Mouse (Mus musculus) testis, adult 10 weeks (tissue): Measurements from ENCODE around the gene Reps1. TPM values are rescaled to one million over a fixed set of nuclear protein-coding genes. Genes with fewer than 3 reads are reported as not detected.

Experiments used
- polyA plus RNA-seq: library from polyadenylated mRNA; stranded (reverse); fragments of 350-450 nt; fragmentation: Illumina TruSeq; extraction: RNeasy Lipid Tissue Mini Kit (QIAGEN cat#74804); gene quantifications from one replicate; pipeline ENCODE4 v1.2.3, GENCODE M21; 2014; ENCODE audit warnings: low read depth, low replicate concordance

Reps1 gene
- polyA plus RNA-seq, result 40.4 TPM

DNA sequence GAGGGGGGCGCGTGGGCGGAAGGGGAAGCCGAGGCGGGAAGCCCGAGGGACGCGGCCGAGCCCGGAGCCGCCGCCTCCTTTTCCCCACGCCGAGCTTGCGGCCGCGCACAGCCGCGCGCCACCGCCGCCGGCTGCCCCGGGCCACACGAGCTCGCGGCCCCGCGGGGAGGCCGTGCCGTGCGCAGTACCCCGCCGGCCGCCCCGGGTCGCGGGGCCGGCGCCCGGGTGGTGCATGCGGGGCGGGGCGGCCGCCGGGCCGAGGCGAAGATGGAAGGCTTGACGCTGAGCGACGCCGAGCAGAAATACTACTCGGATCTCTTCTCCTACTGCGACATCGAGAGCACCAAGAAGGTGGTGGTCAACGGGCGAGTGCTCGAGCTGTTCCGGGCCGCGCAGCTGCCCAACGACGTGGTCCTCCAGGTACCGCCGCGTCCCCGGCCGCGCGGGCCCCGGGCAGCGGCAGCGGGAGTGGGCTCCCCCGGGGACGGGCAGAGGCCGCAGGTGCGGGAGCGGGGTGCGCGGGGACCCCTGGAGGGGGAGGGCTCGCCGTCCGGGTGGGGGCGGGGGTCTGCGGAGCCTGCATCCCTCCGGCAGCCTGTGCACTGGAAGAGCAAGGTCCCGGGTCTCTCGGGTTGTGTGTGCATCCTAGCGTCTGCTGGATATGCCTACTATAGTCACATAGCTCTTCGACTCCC lies at the start of gene Reps1:
Reps1 (plus strand) TSS at position 166 of the 695 bp plus-strand sequence.

DNA sequence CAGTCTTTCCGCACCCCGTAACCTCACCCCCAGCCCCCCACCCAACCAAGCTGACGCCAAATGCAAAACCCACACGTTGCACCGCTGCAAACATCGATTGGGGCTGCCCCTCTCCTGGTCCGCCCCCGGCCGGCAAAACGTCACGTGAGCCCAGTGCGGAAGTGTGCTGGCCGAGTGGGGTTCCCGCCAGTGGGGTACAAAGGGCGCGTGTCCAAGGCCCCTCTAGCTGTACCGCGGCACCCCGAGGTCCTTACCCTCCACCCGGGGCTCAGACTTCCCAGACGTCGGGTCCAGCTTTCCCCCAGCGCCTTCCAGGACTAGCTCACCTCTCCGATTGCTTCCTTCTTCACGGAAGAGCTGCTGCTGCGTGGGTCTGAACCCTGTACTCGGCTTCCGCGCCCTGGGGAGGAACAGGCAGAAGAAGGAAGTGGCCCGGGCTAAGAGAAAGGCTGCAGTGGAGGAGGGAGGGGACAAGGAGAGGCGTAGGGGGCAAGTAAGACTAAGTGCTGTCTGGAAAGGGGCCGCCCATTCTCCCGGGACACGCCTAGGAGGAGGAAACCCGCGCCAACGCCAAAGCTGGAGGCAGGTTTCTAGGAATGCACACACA lies 32.8 kb upstream of the Reps1 start, which contains the start of gene Abracl:
Abracl (minus strand) TSS at position 548 of the 607 bp plus-strand sequence.

Other genes with a start within 250 kb of the Reps1 start
- gene Heca, start 107.8 kb upstream of the Reps1 start, polyA plus RNA-seq, result 30.7 TPM
- gene Abracl, start 32.6 kb upstream of the Reps1 start, polyA plus RNA-seq, result 33.8 TPM
- gene Ect2l, start 155.0 kb downstream of the Reps1 start, polyA plus RNA-seq, result 1.2 TPM
- gene Ccdc28a, start 179.1 kb downstream of the Reps1 start, polyA plus RNA-seq, result 110 TPM